In the genomic region with DNA sequence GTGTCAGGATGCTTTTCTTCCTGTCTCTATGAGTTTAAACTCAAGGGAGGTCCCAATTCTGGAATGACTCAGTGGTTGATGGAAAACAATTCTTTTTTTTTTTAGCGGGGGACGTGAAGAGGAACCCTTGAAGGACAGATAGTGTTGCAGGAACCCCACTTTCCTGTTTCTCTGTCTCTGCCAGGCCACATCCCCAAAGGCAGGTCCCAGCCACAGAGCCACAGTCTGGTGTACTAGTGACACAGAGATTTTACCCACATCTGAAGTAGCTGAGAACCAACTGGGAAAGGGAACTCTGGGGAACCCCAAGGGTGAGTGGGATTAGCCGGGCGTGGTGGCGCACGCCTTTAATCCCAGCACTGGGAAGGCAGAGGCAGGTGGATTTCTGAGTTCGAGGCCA, we compare ENCODE assay signal across 40 mouse cellular contexts. TPM values are rescaled to one million over a fixed set of nuclear protein-coding genes. Genes with fewer than 3 reads are reported as not detected.
"Had no signal": no experiment of that assay in that cellular context is flagged by ENCODE, and none has a peak within 500 bp of the region (broad histone marks: within the 10 kb centered on the region; RNA-seq: fewer than 3 reads in every experiment).

No protein-coding gene starts in this region.

- H3K9ac ChIP-seq: heart, embryonic 13.5 days; heart, embryonic 15.5 days; hindbrain, embryonic 13.5 days; hindbrain, embryonic 15.5 days; kidney, embryonic 15.5 days; limb, embryonic 12.5 days; liver, embryonic 13.5 days had no signal

- H3K4me3 ChIP-seq: gastrocnemius, adult 2 months; heart, adult 2 months; heart, embryonic 13.5 days; heart, embryonic 15.5 days; hindbrain, embryonic 13.5 days; hindbrain, embryonic 15.5 days; kidney, embryonic 15.5 days; limb, embryonic 10.5 days; limb, embryonic 12.5 days; liver, embryonic 13.5 days had no signal

- H3K4me2 ChIP-seq: heart, embryonic 11.5 days; heart, embryonic 13.5 days; heart, embryonic 15.5 days; hindbrain, embryonic 13.5 days; hindbrain, embryonic 15.5 days; kidney, embryonic 15.5 days; limb, embryonic 12.5 days; liver, embryonic 11.5 days; liver, embryonic 13.5 days had no signal

- DNase-seq: gastrocnemius, adult 2 months; gastrocnemius, postnatal 10 days; gastrocnemius, postnatal 25 days; heart, adult 11 months; heart, adult 2 months; heart, postnatal 14 days; heart, postnatal 36 days; kidney, adult 11 months; kidney, adult 2 months; kidney, adult 9 months; kidney, postnatal 14 days; kidney, postnatal 36 days; layer of hippocampus, adult 9-11 months; layer of hippocampus, postnatal 36 days; liver; liver, embryonic 13.5 days had no signal

- H3K36me3 ChIP-seq: heart, embryonic 13.5 days; heart, embryonic 15.5 days; hindbrain, embryonic 13.5 days; hindbrain, embryonic 15.5 days; kidney, embryonic 15.5 days; limb, embryonic 10.5 days; limb, embryonic 12.5 days; liver, embryonic 13.5 days had no signal

- ATAC-seq: hindbrain, postnatal 0 days; intestine, embryonic 16.5 days had no signal

- H3K4me1 ChIP-seq: hindbrain, embryonic 13.5 days; hindbrain, embryonic 15.5 days; kidney, embryonic 15.5 days; limb, embryonic 10.5 days; limb, embryonic 12.5 days; liver, embryonic 13.5 days had no signal

- H3K27ac ChIP-seq: gastrocnemius, adult 2 months; heart, adult 2 months; heart, embryonic 13.5 days; heart, embryonic 15.5 days; hindbrain, embryonic 13.5 days; hindbrain, embryonic 15.5 days; hindbrain, postnatal 0 days; kidney, embryonic 15.5 days; kidney, postnatal 0 days; limb, embryonic 10.5 days; limb, embryonic 12.5 days; liver, embryonic 13.5 days had no signal

- H3K9me3 ChIP-seq: heart, embryonic 13.5 days; heart, embryonic 15.5 days; hindbrain, embryonic 13.5 days; hindbrain, embryonic 15.5 days; kidney, embryonic 15.5 days; limb, embryonic 10.5 days; limb, embryonic 12.5 days; liver, embryonic 13.5 days had no signal

- H3K27me3 ChIP-seq: heart, embryonic 13.5 days; heart, embryonic 15.5 days; hindbrain, embryonic 15.5 days; kidney, embryonic 15.5 days; limb, embryonic 12.5 days; liver, embryonic 13.5 days had no signal

RNA-seq across cellular contexts. Expression of gene Slc36a3, which starts 14.2 kb away (rescaled TPM):
- total RNA-seq: gastrocnemius, adult 2 months; gastrocnemius, postnatal 10 days; gastrocnemius, postnatal 25 days; gastrocnemius, postnatal 4 days; heart, adult 2 months; heart, postnatal 14 days; heart, postnatal 36 days; hematopoietic stem cell, adult 5-6 weeks; hindbrain, postnatal 0 days; layer of hippocampus, adult 18-20 months; layer of hippocampus, adult 8-10 months; layer of hippocampus, postnatal 14 days; layer of hippocampus, postnatal 36 days; left cerebral cortex, adult 18-20 months; left cerebral cortex, postnatal 14 days; left cerebral cortex, postnatal 36 days had no signal
- polyA plus RNA-seq: heart, adult 2 months; heart, embryonic 11.5 days; heart, embryonic 13.5 days; heart, embryonic 15.5 days; heart, postnatal 0 days; hindbrain, embryonic 11.5 days; hindbrain, embryonic 13.5 days; hindbrain, embryonic 15.5 days; hindbrain, postnatal 0 days; intestine, embryonic 14.5 days; intestine, embryonic 16.5 days; kidney, embryonic 15.5 days; kidney, postnatal 0 days; limb, embryonic 10.5 days; limb, embryonic 12.5 days; limb, embryonic 14.5 days; liver, embryonic 11.5 days; liver, embryonic 13.5 days had no signal

RNA-seq across cellular contexts. Expression of gene Slc36a2, which starts 19.1 kb away (rescaled TPM):
- total RNA-seq: hematopoietic stem cell, adult 5-6 weeks had no signal
